Mouse (Mus musculus): Measurements from ENCODE around the gene Spag9. TPM values are rescaled to one million over a fixed set of nuclear protein-coding genes. Genes with fewer than 3 reads are reported as not detected.

The Spag9 gene
- polyA plus RNA-seq, 1 experiment from 2014 or later: 87.4 TPM

GRCm38 (mm10) chr11:93972951-93973350, 22.9 kb upstream of the Spag9 start:
- ATAC-seq (no peak), DNase-seq (ENCODE audit: low spot score) (no peak)
- 89% methylated on average over 5 of the region's 5 CpGs for WGBS
- no peaks in the 10 kb centered on the region for H3K27me3 ChIP-seq (replicated peaks; ENCODE audit: insufficient read depth, low read length)
- H3K4me2 ChIP-seq (replicated peaks; ENCODE audit: low read depth, low read length): no peak overlapping the region
- no peak overlapping the region for H3K27ac ChIP-seq (ENCODE audit: low read length)
- H3K4me1 ChIP-seq (ENCODE audit: insufficient read depth, low read depth, low read length): no peaks in the 10 kb centered on the region
- H3K9ac ChIP-seq (replicated peaks; ENCODE audit: low read depth): no peak overlapping the region
- no peaks in the 10 kb centered on the region for H3K36me3 ChIP-seq (ENCODE audit: insufficient read depth, low read length)
- H3K4me3 ChIP-seq (ENCODE audit: low read depth, low read length): no peak overlapping the region
- no peaks in the 10 kb centered on the region for H3K9me3 ChIP-seq (ENCODE audit: low read length)
- TF ChIP-seq EP300 (IDR thresholded peaks at IDR 0.05): no peak
- no peak for TF ChIP-seq CTCF (IDR thresholded peaks at IDR 0.05)

- H3K27ac ChIP-seq (ENCODE audit: low read length): no peak overlapping the region
- 48% methylated on average over 6 of the region's 6 CpGs for WGBS
- TF ChIP-seq EP300 (IDR thresholded peaks at IDR 0.05): no peak
- TF ChIP-seq CTCF (IDR thresholded peaks at IDR 0.05): no peak
- H3K27me3 ChIP-seq (replicated peaks; ENCODE audit: insufficient read depth, low read length): no peaks in the 10 kb centered on the region
- DNase-seq (ENCODE audit: low spot score) (no peak), ATAC-seq (no peak)
- H3K4me1 ChIP-seq (ENCODE audit: insufficient read depth, low read depth, low read length): no peaks in the 10 kb centered on the region
- H3K36me3 ChIP-seq (ENCODE audit: insufficient read depth, low read length): no peaks in the 10 kb centered on the region
- no peak overlapping the region for H3K4me3 ChIP-seq (ENCODE audit: low read depth, low read length)
- no peak overlapping the region for H3K4me2 ChIP-seq (replicated peaks; ENCODE audit: low read depth, low read length)
- no peak overlapping the region for H3K9ac ChIP-seq (replicated peaks; ENCODE audit: low read depth)
- no peaks in the 10 kb centered on the region for H3K9me3 ChIP-seq (ENCODE audit: low read length)
Measured at GRCm38 (mm10) chr11:93979502-93980049, 16.3 kb upstream of the Spag9 start.

- Histone ChIP-seq H3K9me3 (ENCODE audit: low read length) (no peaks in the 10 kb centered on the region), H3K9ac (replicated peaks; ENCODE audit: low read depth) (no peak overlapping the region), H3K4me2 (replicated peaks; ENCODE audit: low read depth, low read length) (no peak overlapping the region), H3K36me3 (ENCODE audit: insufficient read depth, low read length) (no peaks in the 10 kb centered on the region), H3K27ac (ENCODE audit: low read length) (no peak overlapping the region), H3K27me3 (replicated peaks; ENCODE audit: insufficient read depth, low read length) (no peaks in the 10 kb centered on the region), H3K4me3 (ENCODE audit: low read depth, low read length) (no peak overlapping the region), H3K4me1 (ENCODE audit: insufficient read depth, low read depth, low read length) (peaks cover 12% of the 10 kb centered on the region; the same call in 1 of the 2 replicates)
- ATAC-seq (no peak), DNase-seq (ENCODE audit: low spot score) (no peak)
- WGBS: 94% methylated on average over 3 of the region's 3 CpGs
- TF ChIP-seq CTCF (IDR thresholded peaks at IDR 0.05): no peak
- TF ChIP-seq EP300 (IDR thresholded peaks at IDR 0.05): no peak
Measured at GRCm38 (mm10) chr11:93984619-93985018, 11.3 kb upstream of the Spag9 start.

GRCm38 (mm10) chr11:93985265-93985664, 10.6 kb upstream of the Spag9 start:
- ATAC-seq (no peak), DNase-seq (ENCODE audit: low spot score) (no peak)
- Histone ChIP-seq H3K4me3 (ENCODE audit: low read depth, low read length) (no peak overlapping the region), H3K4me1 (ENCODE audit: insufficient read depth, low read depth, low read length) (peaks cover 12% of the 10 kb centered on the region; the same call in 1 of the 2 replicates), H3K27ac (ENCODE audit: low read length) (no peak overlapping the region), H3K9ac (replicated peaks; ENCODE audit: low read depth) (no peak overlapping the region), H3K4me2 (replicated peaks; ENCODE audit: low read depth, low read length) (no peak overlapping the region), H3K9me3 (ENCODE audit: low read length) (no peaks in the 10 kb centered on the region), H3K36me3 (ENCODE audit: insufficient read depth, low read length) (no peaks in the 10 kb centered on the region), H3K27me3 (replicated peaks; ENCODE audit: insufficient read depth, low read length) (no peaks in the 10 kb centered on the region)
- TF ChIP-seq EP300 (IDR thresholded peaks at IDR 0.05): no peak
- no peak for TF ChIP-seq CTCF (IDR thresholded peaks at IDR 0.05)
- 77% methylated on average over 5 of the region's 5 CpGs for WGBS

- Histone ChIP-seq H3K9me3 (ENCODE audit: low read length) (no peaks in the 10 kb centered on the region), H3K27me3 (replicated peaks; ENCODE audit: insufficient read depth, low read length) (no peaks in the 10 kb centered on the region), H3K27ac (ENCODE audit: low read length) (no peak overlapping the region), H3K4me1 (ENCODE audit: insufficient read depth, low read depth, low read length) (peaks cover 12% of the 10 kb centered on the region; the same call in 1 of the 2 replicates), H3K4me2 (replicated peaks; ENCODE audit: low read depth, low read length) (no peak overlapping the region), H3K36me3 (ENCODE audit: insufficient read depth, low read length) (no peaks in the 10 kb centered on the region), H3K9ac (replicated peaks; ENCODE audit: low read depth) (no peak overlapping the region), H3K4me3 (ENCODE audit: low read depth, low read length) (no peak overlapping the region)
- no peak for DNase-seq (ENCODE audit: low spot score)
- ATAC-seq: no peak
- TF ChIP-seq CTCF (IDR thresholded peaks at IDR 0.05) (no peak), EP300 (IDR thresholded peaks at IDR 0.05) (no peak)
Measured at GRCm38 (mm10) chr11:93986298-93986697, 9.6 kb upstream of the Spag9 start.

- no peak for TF ChIP-seq EP300 (IDR thresholded peaks at IDR 0.05)
- Histone ChIP-seq H3K4me2 (replicated peaks; ENCODE audit: low read depth, low read length) (no peak overlapping the region), H3K27ac (ENCODE audit: low read length) (0 out of 2 replicates have a peak overlapping the region, but pooled peaks have one; percentile 90), H3K27me3 (replicated peaks; ENCODE audit: insufficient read depth, low read length) (no peaks in the 10 kb centered on the region), H3K9ac (replicated peaks; ENCODE audit: low read depth) (no peak overlapping the region), H3K9me3 (ENCODE audit: low read length) (no peaks in the 10 kb centered on the region), H3K4me1 (ENCODE audit: insufficient read depth, low read depth, low read length) (peaks cover 12% of the 10 kb centered on the region; the same call in 1 of the 2 replicates), H3K36me3 (ENCODE audit: insufficient read depth, low read length) (no peaks in the 10 kb centered on the region), H3K4me3 (ENCODE audit: low read depth, low read length) (no peak overlapping the region)
- DNase-seq (ENCODE audit: low spot score) (no peak), ATAC-seq (no peak)
- WGBS: 87% methylated on average over 4 of the region's 4 CpGs
Measured at GRCm38 (mm10) chr11:93987026-93987425, 8.9 kb upstream of the Spag9 start.
